Mouse (Mus musculus) MN1 (cell line): ENCODE data around the gene Bmf.

Source experiments
- DNase-seq: peaks from one replicate; pipeline ENCODE4 v3.0.0-alpha.2; 2016; ENCODE audit warnings: low spot score

Gene Bmf

DNA sequence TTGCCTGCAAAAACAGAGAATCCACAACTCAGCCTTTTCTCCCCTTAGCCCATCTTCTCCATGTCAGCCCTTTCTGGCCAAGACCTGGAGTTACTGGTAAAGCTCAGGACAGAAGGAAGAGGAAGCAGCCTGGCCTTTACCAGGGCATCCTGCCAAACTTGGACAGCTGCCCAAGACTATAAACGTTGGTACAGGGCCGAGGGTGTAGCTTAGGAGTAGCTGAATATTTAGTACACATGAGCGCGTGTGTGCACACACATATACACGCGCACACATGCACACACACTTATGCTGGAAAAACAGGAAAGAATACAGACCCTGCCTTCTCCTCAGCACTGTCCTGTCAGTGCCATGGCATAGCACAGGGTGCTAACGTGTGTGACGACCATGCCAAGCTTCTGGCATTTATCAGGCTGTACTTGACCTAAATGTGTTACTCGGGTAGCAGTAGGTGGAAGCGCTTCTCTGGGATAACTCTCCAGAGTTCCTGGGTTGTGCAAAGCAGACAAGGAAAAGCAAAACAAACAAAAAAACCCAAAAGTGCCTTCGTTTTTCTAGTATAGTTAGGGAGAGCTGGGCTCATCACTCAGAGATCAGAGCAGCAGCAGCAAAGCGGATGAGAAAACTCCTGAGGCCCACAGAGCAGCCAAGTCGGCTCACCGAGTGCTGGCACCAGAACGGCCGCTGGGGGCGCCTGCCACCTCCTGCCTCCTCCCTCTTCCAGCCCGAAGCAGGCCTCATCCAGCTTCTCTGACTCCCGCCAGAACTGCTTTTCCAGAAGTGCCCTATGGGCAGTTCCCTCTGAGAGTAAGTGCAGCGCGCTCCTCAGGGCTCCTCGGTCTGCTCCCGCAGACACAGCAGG is 4.0 kb downstream of the Bmf start:
- DNase-seq: peak; percentile 89

- DNase-seq: peak; percentile 85
Measured at GRCm38 (mm10) chr2:118543893-118544799, 5.3 kb downstream of the Bmf start.

DNA sequence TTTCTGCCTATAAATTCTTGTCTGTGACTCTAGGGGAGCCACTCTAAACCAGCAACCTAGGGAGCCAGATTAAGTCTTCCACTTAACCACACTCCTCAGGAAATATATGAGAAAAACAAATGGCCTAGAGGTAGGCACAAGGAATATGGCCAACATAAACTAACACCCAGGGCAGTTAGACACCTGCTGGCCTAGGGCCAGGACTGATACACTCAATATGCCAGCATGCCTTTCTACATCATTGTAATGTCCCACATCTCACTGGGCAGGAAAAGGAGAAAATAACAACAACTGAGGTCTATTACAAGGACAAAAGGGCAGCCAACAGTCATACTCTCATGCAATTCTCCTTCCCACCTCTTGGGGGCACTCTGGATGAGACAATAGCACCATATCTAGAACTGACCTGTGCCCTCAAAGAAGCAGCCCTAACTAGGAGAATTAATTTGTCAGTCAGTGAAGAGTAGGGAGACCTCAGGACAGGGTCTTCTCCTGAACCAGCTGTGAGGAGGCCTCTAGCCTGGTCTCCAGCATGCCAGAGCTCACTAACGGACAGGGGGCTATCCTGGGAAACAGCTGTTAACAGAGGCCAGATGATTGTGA is 6.4 kb downstream of the Bmf start:
- DNase-seq: no peak

DNA sequence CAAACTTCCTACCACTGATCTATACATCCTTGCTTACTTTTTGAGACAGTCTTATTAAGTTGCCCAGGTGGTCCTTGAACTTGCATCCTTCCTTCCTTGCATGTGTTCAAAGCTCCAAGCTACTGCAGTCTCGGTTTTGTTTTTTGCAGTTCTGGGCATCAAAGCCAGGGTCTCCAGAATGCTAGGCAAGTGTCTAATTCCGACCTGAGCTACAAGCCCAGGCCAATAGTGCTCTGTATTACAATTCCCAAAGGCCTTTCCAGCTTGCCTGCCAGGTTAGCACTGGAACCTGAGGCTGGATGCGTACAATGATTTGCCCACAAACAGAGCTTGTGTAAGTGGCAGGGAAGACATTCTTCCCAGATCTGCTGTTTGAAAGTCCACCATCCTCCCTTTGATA is 7.8 kb downstream of the Bmf start:
- no peak for DNase-seq

DNA sequence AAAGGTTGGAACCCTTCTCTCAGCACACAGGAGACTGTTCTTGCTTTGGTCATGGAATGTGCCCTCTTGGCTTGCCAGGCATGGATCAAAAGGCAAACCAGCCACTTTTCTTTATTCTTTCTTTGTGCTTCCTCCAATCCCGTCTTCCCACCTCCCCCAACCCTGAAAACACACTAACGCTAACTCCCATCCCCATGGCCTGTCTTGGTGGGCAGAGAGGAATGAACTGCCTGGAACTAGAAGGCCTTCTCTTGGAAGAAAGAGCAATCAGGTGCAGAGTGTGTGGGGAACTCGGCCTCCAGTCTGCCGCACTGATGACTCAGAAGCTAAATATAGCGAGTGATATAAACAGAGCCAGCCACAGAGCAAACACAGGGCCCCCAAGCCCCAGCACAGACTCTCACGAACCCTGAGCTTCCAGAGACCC is 8.8 kb downstream of the Bmf start:
- DNase-seq: peak; percentile 71

- DNase-seq: no peak
Measured at GRCm38 (mm10) chr2:118539881-118540516, 9.5 kb downstream of the Bmf start.

GRCm38 (mm10) chr2:118539040-118539439 is 10.4 kb downstream of the Bmf start:
- peak; percentile 34 for DNase-seq

DNA sequence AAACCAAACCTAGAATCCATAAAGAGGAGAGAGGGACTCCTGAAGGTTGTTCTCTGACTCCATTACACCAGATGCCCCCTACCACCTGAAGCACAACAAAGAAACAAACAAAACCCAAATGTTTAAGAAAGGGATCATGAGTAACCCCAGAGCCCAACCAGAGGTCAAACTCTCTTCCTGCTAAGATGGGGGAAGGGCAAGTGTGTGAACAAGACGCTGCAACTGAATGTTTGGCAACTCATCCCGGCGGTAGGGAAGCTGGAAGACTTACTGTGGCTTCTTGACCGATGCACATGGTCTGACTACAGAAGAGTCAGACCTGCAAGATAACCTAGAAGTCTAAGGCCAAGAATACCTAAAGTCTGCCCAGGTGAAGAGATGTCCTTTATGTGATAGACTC is 12.3 kb downstream of the Bmf start:
- no peak for DNase-seq

DNA sequence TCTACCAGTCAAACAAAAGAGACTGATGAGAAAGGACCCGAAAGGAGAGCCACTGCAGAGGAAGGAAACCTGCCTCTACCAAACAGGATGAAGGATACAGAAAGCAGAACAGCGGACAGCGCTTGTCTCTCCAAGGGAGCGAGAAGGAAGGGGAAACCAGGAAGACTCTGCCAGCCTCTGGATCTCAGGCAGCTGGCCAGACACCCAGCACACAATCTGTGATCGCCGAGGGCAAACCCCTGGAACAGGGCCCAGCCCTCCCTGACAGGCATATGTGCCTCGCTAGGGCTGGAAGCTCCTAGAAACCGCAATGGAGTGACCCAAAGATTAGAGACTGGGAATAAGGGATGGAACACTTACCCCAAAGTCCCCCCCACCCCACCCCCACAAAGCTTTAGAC is 12.9 kb downstream of the Bmf start:
- peak; percentile 75 for DNase-seq

GRCm38 (mm10) chr2:118536111-118536510 is 13.4 kb downstream of the Bmf start:
- DNase-seq: no peak

- no peak for DNase-seq
Measured at GRCm38 (mm10) chr2:118533969-118534368, 15.5 kb downstream of the Bmf start.

GRCm38 (mm10) chr2:118532855-118533675 is 16.4 kb downstream of the Bmf start:
- peak; percentile 66 for DNase-seq

DNA sequence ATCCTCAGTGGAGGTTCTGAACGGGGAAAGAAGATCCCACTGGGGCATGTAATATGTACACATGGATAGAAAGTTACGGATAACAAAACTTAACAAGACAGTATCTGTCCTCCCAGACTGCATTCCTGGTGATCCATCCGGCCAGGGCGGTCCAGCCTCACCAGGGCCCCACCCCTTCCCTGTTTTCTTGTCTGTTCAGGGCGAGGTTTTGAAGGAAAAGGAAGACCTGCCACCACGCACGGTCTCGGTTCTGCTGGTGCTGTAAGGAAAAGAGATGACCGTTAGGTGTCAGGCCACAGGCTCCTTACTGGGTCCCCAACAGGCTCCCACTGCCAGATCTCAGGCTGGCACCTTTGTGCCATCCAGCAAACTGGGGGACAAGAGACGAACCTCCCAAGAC is 17.1 kb downstream of the Bmf start:
- DNase-seq: no peak

GRCm38 (mm10) chr2:118529466-118530181 is 19.9 kb downstream of the Bmf start:
- DNase-seq: peak; percentile 63

DNA sequence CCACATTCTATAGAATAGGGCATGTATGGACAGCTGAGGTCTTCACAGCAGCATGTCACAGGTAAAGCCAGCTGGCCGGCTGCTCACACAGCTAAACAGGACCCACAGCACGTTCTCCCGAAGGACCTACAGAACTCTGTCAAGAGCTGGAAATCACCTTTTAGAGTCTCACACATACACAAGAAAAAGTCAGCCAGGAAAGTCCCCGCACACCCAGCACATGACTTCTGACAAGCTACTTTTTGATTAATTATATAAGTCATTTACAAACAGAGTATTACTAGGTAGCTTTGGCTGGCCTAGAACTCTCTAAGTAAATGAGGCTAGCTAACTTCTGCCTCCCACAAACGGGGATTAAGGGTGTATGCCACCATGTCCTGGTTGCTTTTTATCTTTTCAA is 22.9 kb downstream of the Bmf start:
- DNase-seq: no peak

DNA sequence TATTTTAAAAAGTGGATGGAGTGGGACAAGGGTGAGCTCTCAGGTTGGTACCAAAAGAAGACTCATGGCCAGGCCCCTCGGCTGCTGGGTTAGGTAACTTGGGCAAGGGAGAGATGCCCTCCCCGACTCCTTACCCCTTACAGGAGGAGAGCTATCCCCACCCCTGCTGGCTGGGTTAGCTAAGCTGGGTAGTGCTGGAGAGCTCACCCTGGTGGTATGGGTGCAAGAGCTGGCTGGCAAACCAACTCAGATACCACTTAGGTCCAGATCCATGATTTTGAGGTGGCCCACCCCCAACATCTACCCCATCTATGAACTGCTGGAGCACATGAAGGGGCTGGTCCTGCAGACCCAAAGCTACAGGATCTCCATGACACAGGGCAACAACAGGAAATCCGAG is 24.7 kb downstream of the Bmf start:
- no peak for DNase-seq

DNA sequence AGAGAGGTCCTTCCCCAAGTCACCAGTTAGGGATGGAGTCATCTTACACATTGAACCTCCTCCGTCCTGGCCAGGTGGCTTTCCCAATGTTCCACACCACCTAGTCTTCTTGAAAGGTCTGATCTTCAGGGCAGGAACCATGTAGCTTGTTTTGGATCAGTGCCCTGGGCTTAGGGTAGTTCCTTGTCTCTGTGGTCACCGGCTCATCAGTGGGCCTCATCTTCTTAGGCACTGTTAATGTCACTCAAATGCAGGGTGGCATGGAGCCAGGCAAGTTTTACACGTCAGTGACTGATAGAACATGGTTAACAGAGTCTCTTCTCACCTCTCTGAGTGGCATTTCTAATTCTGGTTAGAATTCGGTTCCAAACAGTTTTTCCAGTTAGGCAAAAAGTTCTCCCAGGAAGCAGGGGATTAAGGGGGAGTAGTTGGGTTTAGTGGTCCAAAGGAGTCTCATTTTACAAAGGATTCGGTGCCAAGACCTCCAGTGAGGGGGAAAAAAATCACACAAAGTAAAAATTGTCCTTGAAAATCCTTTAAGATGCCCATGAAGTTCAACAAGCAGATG is 26.2 kb downstream of the Bmf start:
- DNase-seq: no peak

DNA sequence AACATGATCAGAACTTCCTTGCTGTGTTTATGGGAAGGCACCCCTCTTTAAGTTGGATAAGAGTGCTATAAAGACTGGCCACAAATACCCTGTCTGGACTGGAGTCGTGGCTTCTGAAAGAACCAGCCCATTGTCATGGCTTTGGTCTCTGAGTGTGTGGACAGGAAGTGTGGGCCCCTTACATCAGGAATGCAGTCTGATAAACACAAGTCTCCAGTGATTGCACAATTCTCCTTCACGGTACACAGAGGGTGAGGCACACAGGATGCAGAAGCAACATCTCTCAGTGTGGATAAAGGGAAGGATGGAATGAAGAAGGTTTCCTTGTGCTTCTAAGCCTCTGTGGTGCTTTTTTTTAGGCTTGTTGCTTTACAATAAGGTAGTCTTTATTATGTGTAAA is 27.2 kb downstream of the Bmf start:
- no peak for DNase-seq

- peak; percentile 77 for DNase-seq
Measured at GRCm38 (mm10) chr2:118520042-118520933, 29.2 kb downstream of the Bmf start.
